Mouse (Mus musculus) ES-E14 (cell line): Measurements from ENCODE around the gene Ankrd39.

ENCODE experiments used
- CHD2 ChIP-seq: IDR thresholded peaks from 2 replicates; pipeline ENCODE4 v1.6.1; 2014; ENCODE audit warnings: mild to moderate bottlenecking, low read depth, low read length, inconsistent platforms
- ZC3H11A ChIP-seq: IDR thresholded peaks from 2 replicates; pipeline ENCODE4 v1.6.1; 2012; ENCODE audit warnings: low read depth, mild to moderate bottlenecking, inconsistent platforms, low read length, borderline replicate concordance

DNA sequence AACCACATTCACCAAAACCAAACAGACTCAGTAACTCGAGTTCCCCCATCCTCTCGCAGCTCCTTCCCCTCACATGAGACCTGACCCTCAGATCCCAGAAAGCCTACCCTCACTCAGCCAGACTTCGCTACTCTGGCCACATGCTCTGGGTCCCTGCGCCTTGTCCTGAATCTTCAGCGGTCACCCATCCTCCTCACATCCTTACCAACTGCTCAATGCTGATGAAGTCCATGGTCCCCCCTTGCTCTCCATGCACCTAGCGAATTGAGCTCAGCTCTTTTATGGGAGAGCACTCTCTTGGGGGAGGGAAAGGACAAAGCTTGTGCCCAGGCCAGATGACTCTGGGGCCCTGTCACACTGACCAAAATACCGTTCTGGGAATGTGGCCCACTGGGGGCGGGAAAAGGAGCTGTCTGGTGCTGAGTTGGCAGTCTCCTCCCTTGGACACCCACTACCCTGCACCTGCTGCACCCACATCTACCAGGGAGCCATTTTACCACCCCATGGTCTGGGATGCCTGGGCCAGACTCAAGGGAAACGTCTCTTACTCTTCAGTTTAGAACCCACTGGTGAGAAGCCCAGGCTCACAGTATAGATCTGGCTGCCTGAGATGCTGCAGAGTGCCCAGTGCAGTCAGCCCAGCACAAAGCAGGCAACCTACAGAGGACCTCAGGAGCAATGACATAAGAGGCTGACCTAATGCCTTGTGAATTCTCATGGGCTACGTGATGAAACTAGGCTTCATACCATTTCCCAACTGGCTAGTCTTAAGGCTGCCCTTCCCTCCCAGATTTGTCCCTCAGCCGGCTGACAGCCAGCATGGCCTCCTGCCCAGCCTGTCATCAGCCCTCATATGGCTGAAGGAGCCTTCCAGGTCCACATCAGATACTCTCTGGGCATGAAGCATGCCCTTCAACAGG lies 11.5 kb downstream of the Ankrd39 start:
- no peak for TF ChIP-seq ZC3H11A
- TF ChIP-seq CHD2 = no peak
